Mouse (Mus musculus) cortical plate, adult 2 months (tissue): ENCODE results near the gene Ccdc82. TPM values are rescaled to one million over a fixed set of nuclear protein-coding genes. Genes with fewer than 3 reads are reported as not detected.

Experiments
- H3K27ac ChIP-seq: fragments of 200-500 bp; 2 replicates; pipeline ENCODE4 v1.5.1; 2012; ENCODE audit warnings: low read length, control low read depth, inconsistent platforms; ENCODE audit not compliant: insufficient read depth
- H3K4me1 ChIP-seq: fragments of 200-500 bp; 2 replicates; pipeline ENCODE4 v1.6.1; 2011; ENCODE audit warnings: low read length; ENCODE audit not compliant: control insufficient read depth, insufficient read depth
- H3K4me3 ChIP-seq: fragments of 200-500 bp; 2 replicates; pipeline ENCODE4 v1.5.1; 2011; ENCODE audit warnings: mild to moderate bottlenecking, low read length, control low read depth; ENCODE audit not compliant: insufficient read depth
- CTCF ChIP-seq: fragments of 200-500 bp; IDR thresholded peaks from 2 replicates; pipeline ENCODE4 v1.5.1; 2011; ENCODE audit warnings: mild to moderate bottlenecking, control low read depth, low read length; ENCODE audit not compliant: insufficient read depth; ENCODE audit errors: extremely low read depth
- POLR2A ChIP-seq: fragments of 200-500 bp; IDR thresholded peaks from 2 replicates; pipeline ENCODE4 v1.6.1; 2011; ENCODE audit warnings: mild to moderate bottlenecking, low read length, control low read depth; ENCODE audit not compliant: insufficient read depth; ENCODE audit errors: extremely low read depth
- polyA plus RNA-seq: library from polyadenylated mRNA; depleted of rRNA; stranded (reverse); fragments of >200 nt; gene quantifications from 2 replicates; pipeline ENCODE4 v1.2.3, GENCODE M21; 2012

Ccdc82 gene
- polyA plus RNA-seq, 1 experiment = 17.4 TPM

GRCm38 (mm10) chr9:13297668-13298512 is 51.1 kb downstream of the Ccdc82 start, which contains the start of gene Maml2:
Maml2 (plus strand) TSS chr9:13297957.
- Histone ChIP-seq H3K4me3 (peak within 1 kb of the TSS; percentile 49), H3K27ac (peak within 1 kb of the TSS; percentile 80), H3K4me1 (peaks cover 3% of the 10 kb centered on the region; the same call in 1 of the 2 replicates)
- no peak for TF ChIP-seq CTCF
- 0 out of 2 replicates have a peak, but pooled peaks have one; percentile 28 for TF ChIP-seq POLR2A

GRCm38 (mm10) chr9:13298513-13298878 is 51.7 kb downstream of the Ccdc82 start:
- TF ChIP-seq CTCF = no peak
- TF ChIP-seq POLR2A = no peak
- H3K4me1 ChIP-seq = peaks cover 3% of the 10 kb centered on the region; the same call in 1 of the 2 replicates
- H3K4me3 ChIP-seq = peak overlapping the region; percentile 49
- peak overlapping the region; percentile 54 for H3K27ac ChIP-seq

- Histone ChIP-seq H3K4me1 (peaks cover 3% of the 10 kb centered on the region; the same call in 1 of the 2 replicates), H3K4me3 (no peak overlapping the region), H3K27ac (peak overlapping the region; percentile 45; the same call in 1 of the 2 replicates)
- TF ChIP-seq CTCF (no peak), POLR2A (no peak)
These were observed 52.4 kb downstream of the Ccdc82 start for GRCm38 (mm10) chr9:13299190-13299589.

- Histone ChIP-seq H3K4me3 (peak overlapping the region; percentile 9; the same call in 1 of the 2 replicates), H3K4me1 (peaks cover 3% of the 10 kb centered on the region; the same call in 1 of the 2 replicates), H3K27ac (peak overlapping the region; percentile 45)
- TF ChIP-seq POLR2A (no peak), CTCF (no peak)
These were observed 53.3 kb downstream of the Ccdc82 start for GRCm38 (mm10) chr9:13300041-13300441.

GRCm38 (mm10) chr9:13300891-13301782 is 54.4 kb downstream of the Ccdc82 start:
- Histone ChIP-seq H3K4me3 (no peak overlapping the region), H3K4me1 (peaks cover 2% of the 10 kb centered on the region; the same call in 1 of the 2 replicates), H3K27ac (no peak overlapping the region)
- TF ChIP-seq POLR2A = no peak
- TF ChIP-seq CTCF = no peak

- H3K4me1 ChIP-seq = peaks cover 1% of the 10 kb centered on the region; the same call in 1 of the 2 replicates
- no peak overlapping the region for H3K27ac ChIP-seq
- no peak overlapping the region for H3K4me3 ChIP-seq
- TF ChIP-seq POLR2A = no peak
- no peak for TF ChIP-seq CTCF
These were observed 55.5 kb downstream of the Ccdc82 start for GRCm38 (mm10) chr9:13302183-13302825.

GRCm38 (mm10) chr9:13303099-13303771 is 56.5 kb downstream of the Ccdc82 start:
- Histone ChIP-seq H3K4me1 (no peaks in the 10 kb centered on the region), H3K4me3 (no peak overlapping the region), H3K27ac (no peak overlapping the region)
- TF ChIP-seq CTCF (no peak), POLR2A (no peak)

- Histone ChIP-seq H3K4me1 (no peaks in the 10 kb centered on the region), H3K4me3 (no peak overlapping the region), H3K27ac (no peak overlapping the region)
- TF ChIP-seq POLR2A (no peak), CTCF (no peak)
These were observed 57.2 kb downstream of the Ccdc82 start for GRCm38 (mm10) chr9:13303976-13304375.
